Mouse (Mus musculus) cerebellum, postnatal 25 days (tissue): ENCODE data around the gene Sit1.

Experiments used
- DNase-seq, 2 experiments: peaks; one replicate each; pipeline ENCODE4 v3.0.0; 2021; ENCODE audit warnings: mixed read lengths in 2 of 2

The Sit1 gene

DNA sequence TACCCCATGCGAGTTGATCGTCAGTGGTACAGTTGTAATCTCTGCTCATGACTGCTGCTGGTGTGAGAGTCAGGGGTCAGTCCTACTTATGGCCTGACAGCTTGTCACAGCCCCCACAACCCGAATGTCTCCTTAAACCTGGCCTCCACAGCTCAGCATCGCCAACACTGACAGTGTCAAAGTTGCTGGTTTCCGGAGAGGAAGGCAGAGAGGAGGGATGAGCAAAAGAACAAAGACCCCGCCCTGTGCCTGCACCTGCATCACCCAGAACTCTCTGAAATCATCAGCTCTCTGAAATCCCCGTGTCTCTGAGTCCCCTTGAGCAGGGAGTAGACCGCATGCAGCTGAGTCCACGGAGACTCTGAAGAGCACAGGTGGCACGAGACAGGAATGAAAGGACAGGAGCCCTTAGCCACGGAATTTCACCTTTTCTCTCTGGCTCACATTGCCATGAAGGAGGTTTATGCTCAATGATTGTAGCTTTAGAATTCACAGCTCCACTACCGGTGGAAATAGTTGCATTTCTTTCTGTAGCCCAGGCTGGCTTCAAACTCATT lies at the start of gene Sit1:
Gene Sit1 (minus strand): TSS at position 200 of the 557 bp plus-strand sequence.
- no peak for DNase-seq

DNA sequence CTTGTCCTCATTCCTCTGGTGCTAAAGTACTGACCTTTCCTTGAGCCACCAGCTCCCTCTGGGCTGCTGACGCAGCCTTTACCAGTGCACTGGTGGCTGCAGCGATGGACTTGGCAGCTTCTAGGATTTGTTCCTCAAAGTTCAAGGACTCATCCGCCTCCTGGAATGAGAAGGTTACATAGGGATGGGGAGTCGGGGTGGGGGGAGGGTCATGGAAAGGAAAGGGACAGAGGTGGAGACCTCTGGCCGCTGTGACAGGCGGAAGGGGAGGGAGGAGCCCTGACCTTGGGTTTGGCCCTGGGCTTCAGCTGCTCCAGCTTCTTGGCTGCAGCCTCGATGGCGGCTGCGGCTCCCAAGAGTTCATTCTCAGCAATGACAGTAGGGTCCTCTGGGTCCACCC lies 49.7 kb upstream of the Sit1 start:
- no peak for DNase-seq

DNA sequence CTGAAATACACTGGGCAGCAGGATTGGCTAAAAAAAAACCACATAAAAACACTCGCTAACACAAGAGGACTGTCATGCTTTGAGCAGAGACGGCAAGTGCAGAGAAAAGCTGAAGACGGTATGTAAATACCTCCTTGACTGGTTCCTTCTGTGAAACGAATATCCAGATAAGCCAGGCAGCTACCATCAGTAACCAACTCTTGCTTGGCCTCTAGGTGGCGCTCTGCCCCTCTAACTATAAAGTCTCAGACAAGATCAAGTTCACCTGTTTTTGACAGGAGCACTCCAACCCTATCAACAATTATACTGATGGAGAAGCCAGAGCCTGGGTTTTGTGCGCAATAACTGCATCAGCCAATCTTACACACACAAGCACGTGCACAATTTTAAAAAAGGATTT lies 47.0 kb upstream of the Sit1 start:
- DNase-seq = peak; percentile 79 to 89

DNA sequence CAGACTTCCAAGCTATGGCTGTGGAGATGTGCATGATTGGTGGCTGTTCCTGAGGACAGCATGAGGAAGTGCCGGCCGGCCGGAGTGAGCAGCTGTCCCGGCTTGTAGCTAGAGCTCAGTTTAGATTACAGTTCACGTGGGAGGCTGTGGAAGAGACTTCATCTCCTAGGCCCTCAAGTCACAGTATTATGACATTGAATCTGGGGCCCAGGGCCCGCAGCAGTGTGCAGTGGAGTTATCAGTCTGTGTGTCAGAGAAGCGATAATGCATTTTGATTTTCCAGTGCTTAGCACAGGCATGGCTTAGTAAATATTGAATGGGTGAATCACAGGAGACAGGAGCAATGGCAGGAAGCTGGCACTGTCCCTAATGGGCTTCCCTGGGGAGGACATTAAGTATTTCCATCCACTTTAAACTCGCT lies 46.6 kb upstream of the Sit1 start:
- DNase-seq = no peak

DNA sequence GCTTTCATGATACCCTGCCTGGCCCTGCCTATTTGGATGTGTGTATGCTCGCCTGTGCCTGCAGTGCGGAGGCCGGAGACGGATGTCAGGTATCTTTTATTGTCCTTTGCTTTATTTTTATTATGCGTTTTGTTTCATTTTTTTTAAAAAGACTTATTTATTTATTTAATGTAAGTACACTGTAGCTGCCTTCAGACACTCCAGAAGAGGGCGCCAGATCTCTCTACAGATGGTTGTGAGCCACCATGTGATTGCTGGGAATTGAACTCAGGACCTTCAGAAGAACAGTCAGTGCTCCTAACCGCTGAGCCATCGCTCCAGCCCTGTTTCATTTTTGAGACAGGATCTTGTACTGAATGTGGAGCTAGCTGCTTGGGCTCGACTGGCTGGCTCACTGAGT lies 45.0 kb upstream of the Sit1 start:
- peak in 1 of 2 experiments; percentile 48 for DNase-seq

DNA sequence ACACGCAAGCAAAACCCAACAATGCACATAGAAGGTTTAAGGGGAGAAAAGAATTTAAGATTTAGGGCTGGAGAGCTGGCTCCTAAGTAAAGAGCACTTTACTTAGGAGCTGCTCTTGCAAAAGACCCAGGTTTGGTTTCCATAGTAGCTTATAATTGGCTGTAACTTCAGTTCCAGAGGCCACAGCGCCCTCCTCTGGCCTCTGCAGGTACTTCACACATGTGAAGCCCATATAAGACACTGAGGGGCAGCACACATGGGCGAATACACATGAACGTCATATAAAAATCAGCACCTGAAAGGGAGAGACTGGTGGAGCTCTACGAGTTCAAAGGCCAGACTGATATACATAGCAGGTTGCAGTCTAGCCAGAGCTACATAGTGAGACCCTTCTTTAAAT lies 44.3 kb upstream of the Sit1 start:
- no peak for DNase-seq

DNA sequence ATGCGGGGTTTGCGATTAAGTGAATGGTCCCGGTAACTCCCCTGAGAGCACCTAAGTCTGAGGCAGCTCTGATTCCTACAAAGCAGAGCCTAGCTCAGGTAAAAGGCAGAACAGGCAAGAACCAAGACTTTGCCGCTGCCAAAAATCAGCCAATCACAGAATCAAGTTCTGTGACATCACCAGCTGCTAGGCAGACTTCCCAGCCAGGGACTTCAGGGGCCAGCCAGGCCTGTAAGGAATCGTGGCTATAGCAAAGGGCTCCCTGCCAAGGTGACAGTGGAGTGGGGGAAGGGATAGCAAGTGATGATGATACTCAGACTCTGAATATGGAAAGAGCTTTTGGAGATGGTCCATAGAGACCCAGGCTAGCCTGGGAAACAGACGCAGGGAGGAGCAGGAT lies 36.4 kb upstream of the Sit1 start:
- peak; percentile 94 for DNase-seq

DNA sequence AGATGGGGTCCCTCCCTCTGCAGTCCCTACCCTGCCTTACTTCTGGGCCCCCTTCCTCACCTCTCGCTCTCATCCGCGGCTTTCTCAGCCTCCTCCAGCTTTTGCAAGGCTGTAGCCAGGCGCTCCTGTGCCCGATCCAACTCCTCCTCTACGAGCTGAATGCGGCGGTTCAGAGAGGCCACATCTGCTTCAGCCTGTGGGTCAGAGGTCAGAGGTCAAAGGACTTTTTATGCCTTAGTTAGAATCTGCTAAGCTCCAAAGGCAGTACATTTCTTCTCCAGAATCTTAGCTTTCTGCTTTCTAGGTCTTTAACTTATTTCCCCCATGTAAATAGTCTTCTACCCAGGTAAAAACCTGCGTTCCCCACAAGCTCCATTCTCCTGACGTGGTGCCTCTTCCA lies 36.0 kb upstream of the Sit1 start:
- DNase-seq = no peak

DNA sequence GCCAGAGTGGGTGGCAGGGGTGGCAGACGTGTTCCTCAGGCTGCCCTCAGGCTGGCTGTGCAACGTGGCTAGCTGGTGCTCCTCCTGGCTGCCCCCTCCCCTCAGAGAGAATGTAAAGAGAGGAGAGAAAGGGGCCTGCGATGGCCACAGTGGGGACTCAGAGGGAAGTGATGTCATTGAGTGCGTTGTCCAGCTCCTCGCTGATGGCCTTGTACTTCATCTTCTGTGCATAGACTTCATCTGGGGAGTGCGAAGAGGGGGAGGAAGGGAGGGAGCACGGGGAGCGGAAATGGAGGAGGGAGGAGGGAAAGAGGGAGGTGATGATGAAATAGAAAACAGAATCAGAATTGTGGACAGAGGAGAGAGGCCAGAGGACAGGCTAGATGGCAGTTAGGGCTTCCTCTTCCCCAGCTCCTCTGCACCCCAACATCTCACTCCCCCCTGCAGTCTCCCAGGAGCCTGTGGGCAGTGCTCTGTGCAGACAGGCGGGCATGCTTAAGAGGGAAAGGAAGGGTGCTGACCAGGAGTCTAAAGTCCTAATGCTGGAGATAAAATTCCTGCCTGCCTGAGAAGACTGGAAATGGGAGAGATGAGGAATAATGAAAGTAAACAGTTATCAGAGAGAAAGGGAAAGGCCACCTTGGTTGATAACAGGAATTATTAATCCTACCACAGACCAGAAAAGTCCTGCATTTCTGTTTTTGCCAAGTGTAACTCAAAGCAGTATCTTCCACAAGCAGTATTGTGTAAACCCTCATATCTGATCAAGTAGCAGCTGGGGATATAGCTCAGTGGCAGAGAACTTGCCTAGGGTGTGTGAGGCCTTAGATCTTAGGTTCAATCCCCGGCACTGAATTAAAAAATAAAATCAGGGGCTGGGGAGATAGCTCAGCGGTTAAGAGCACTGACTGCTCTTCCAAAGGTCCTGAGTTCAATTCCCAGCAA lies 32.5 kb upstream of the Sit1 start:
- DNase-seq = no peak

DNA sequence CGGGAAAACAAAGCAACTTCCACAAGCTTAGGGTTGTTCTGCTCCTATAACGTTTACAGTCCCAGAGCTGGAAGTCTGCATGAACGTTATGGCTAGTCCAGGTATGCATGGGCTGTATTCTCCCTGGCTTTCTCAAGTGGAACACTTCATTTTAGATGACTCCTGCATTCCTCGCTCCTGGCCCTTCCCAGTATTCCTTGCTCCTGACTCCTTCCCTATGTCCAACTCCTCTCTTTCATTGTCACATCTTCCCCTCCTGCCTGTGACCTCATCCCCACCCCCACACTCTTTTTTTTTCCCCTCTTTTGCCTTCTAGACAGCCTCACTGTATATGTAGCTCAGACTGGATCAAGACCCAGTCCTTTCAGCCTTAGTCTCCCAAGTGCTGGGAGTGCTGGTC lies 30.3 kb upstream of the Sit1 start:
- no peak for DNase-seq

DNA sequence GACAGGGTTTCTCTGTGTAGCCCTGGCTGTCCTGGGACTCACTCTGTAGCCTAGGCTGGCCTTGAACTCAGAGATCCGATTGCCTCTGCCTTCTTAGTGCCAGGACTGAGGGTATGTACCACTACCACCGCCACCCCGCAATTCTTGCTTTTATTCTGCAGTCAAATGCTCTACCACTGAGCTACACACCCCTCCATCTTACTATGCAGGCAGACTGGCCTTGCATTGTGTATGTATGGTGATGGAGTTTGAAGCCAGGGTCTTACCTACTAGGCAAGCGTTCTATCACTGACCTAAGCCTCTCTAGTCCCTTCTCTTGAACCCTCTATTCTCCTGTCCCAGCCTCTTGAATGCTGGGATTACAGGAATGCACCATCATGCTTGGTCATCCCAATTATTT lies 29.8 kb upstream of the Sit1 start:
- no peak for DNase-seq

DNA sequence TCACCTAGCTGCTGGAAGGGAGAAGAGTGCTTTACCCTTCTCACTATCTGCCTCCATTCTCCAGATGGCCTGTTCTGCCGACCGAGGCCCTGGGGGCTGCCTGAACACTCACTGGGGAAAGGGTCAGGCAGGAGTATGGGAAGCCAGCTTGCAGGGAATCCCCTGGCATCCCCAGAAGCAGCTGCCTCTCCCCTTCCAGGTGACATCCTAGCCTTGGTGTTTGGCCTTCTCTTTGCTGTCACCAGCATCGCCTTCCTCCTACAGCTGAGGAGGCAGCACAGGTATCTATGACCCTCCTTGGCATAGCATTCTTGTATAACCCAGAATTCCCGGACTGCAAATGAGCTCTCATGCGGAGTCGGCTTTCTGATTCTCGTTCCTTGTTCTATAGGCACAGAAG lies 29.1 kb upstream of the Sit1 start:
- DNase-seq = no peak

DNA sequence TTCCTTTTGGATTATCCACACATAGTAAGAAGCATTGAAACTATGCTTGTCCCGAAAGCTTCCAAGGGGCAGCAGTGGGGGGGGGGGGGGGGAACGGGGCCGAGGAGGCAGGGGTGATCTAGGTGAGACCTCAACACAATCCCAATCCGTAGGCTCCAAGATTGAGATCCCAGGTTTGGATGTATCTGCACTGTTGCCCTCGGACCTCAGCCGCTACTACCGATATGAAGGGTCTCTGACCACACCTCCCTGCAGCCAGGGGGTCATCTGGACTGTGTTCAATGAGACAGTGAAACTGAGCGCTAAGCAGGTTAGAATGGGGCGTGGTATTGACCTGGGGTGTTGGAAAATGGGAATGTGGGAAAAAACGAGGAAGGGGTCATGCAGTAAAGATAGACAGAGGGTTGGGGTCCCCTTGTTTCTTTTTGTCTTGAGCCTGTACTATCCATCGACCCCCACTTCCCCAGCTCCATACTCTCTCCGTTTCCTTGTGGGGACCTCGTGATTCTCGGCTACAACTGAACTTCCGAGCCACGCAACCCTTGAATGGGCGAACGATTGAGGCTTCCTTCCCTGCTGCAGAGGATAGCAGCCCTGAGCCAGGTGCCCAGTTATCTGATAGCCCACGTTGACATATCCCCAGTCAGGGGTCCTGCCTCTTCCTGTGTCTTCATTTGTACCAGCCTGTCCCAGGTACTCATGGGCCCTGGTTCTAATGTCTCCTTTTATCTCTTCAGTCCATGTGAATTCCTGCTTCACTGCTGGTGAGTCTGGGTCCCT lies 28.3 kb upstream of the Sit1 start:
- no peak for DNase-seq

DNA sequence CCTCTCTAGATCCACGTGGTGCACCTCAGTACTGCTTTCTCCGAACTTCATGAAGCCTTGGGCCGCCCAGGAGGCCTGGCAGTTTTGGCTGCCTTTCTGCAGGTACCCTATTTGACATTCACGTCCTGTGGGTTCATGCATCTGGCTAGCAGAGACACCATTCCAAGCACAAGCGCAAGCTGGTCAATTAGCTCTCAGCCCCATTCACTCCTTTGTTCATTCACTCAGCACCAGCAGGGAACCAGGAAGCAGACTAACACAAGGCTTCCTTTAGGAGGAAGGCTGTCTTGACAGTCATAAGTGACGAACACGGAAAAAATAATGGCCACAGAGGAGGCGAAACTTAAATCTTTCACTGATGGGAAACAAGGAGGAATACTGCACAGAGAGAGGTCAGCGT lies 25.6 kb upstream of the Sit1 start:
- no peak for DNase-seq

DNA sequence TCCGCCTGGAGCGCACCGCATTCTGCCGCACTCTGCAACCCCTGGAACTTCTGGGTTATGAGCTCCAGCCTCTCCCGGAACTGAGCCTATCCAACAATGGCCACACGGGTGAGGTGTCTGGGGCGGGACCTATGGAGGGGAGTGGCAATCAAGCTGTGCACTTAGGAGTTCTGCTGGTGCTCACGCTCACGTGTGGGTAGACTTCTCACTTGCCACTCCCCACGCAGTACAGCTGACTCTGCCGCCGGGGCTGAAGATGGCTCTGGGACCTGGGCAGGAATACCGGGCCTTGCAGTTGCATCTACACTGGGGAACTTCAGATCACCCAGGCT lies 25.1 kb upstream of the Sit1 start:
- DNase-seq = peak; percentile 44 to 48

DNA sequence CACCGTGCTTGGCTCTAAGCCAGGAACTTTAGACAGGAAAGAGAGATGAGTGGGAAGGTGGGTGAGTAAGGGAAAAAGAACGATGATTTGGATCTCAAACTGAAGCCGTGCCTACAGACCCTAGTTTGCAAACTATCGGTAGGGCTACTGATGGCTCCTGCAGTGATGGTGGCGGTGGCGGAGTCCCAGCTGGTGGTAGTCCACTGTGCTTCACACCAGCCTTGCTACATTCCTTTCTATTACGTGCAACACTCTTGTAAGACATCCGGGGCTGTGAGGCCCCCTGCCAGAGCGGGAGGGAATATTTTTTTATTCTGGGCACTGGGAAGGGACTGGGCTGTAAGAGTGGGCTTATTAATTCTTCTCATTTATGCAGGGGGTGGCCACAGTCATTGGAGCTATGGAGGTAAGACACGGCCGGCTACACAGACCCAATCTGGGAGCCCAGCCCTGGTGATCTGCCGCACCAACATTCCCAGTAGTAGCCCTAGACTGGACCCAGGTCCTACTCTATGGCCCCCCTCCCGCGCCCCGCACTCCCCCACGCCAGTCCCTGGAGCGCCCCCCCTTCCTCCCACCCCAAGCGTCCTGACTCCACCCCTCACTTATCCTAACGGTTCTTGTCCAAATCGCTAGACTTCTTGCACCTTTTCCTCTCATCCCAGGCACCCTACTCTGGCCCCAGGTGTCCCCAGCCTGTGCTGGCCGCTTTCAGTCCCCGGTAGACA lies 24.6 kb upstream of the Sit1 start:
- DNase-seq = peak; percentile 54 to 55

DNA sequence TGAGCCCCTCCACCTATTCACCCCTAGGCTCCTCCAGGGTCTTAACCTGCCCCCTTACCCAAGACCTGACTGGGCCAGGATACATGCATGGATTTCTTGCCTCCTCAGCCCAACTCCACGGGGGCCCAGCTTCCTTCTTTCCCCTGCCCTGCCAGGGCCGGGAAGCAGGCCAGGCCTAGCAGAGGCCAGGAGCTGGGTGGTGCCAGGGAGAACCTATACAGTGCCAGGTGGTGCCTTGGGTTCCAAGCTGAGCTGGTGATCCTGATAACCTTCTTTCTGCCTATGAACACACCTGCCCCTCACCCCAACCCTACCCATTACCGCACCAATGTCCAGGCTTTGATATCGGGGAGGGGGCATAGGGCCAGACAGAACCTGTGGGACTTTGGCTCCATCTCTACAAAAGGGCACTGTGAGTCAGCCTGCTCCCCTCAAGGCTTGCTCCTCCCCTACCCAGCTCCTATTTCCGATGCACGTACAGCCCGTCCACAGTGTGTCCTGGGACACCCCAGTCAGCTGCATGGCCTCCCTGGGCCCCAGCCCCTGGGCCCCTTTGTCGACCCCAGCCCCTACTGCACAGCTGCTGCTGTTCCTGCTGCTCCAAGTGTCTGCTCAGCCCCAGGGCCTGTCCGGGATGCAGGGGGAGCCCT lies 23.1 kb upstream of the Sit1 start, which contains the start of gene Car9:
Gene Car9 (plus strand): TSS at position 431 of the 650 bp plus-strand sequence.
- DNase-seq = peak; percentile 92 to 93

DNA sequence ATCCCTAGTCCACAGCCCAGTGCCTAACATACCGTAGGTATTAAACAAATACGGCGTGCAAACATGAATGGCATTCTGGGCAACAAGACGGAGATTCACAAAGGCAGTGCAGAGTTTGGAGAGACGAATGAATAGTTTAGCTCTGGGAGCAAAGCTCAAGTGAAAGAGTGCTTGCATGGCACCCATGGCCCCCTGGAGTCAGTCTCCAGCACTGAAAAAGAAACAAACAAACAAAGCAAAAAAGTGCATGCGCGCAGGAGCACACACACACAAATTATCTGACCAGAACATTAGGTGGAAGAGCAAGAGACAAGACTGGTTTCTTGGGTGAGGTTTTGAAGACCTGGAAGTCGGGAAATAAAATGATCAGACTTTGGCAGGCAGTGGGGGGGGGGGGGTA lies 22.5 kb upstream of the Sit1 start:
- no peak for DNase-seq

DNA sequence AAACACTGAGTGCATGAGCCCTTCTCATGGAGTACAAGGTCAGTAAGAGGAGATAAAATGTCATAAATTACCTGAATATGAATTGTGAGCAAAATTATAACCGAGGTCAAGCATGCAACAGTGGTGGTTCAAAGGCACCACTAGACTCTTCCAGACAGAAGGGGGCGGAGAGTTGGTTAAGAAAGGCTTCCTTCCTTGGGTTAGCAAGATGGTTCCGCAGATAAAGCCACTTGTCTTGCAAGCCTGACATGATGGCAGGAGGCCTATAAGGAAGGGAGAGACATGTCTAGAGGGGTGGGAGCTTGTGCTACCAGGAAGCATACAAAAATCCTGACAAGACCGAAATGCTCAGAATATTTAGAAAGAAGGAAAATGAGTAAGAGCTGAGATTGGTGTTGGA lies 20.7 kb upstream of the Sit1 start:
- DNase-seq = no peak

DNA sequence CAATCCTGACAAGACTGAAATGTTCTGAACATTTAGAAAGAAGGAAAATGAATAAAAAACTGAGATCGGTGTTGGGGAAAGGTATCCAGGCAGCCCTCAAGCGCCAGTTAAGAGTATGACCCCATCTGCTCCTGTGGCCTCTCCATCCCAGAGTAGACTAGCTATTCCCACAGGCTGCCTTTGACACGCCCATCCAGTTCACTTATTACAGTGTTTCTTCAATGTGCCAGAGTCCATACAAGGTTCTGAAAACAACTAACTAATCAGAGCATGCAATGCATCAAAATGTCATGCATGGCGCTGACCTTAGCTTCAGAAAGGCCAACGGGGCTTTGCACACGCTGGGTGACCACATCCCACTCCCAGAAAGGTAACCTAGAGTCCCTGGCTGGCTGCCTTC lies 20.0 kb upstream of the Sit1 start:
- no peak for DNase-seq

DNA sequence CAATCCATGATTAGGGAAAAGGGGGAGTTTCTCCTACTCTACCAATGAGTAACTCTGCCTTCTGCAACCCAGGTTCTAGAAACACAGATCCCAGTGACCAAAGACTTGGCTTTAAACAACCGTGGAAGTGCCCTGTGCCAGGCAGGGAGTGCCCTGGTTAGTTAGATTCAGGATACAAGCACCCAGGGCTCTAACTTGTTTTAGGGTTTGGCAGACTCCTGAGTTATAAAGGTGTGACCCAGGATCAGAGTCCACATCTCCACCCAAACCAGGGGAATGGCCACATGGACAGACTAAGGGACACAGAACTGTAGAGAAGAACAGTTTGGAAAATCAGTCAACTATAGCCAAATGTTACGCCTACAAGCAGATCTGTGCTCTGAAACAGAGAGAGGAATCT lies 19.5 kb upstream of the Sit1 start:
- DNase-seq = no peak
